Mouse (Mus musculus) cortical plate, adult 2 months (tissue): ENCODE data around the gene Pawr.

ENCODE experiments used
- CTCF ChIP-seq: fragments of 200-500 bp; IDR thresholded peaks from 2 replicates; pipeline ENCODE4 v1.5.1; 2011; ENCODE audit warnings: mild to moderate bottlenecking, control low read depth, low read length; ENCODE audit not compliant: insufficient read depth; ENCODE audit errors: extremely low read depth
- POLR2A ChIP-seq: fragments of 200-500 bp; IDR thresholded peaks from 2 replicates; pipeline ENCODE4 v1.6.1; 2011; ENCODE audit warnings: mild to moderate bottlenecking, low read length, control low read depth; ENCODE audit not compliant: insufficient read depth; ENCODE audit errors: extremely low read depth

GRCm38 (mm10) chr10:108377369-108377768 lies 45.4 kb downstream of the Pawr start:
- TF ChIP-seq CTCF (no peak), POLR2A (no peak)
